Mouse (Mus musculus) hindbrain, postnatal 0 days (tissue): ENCODE results near the gene Tmem52b. TPM values are rescaled to one million over a fixed set of nuclear protein-coding genes. Genes with fewer than 3 reads are reported as not detected.
A peak's percentile ranks its signal among the peaks of the same experiment; 100 is the strongest.

Experiments used
- ATAC-seq: fragments of 200-750 bp; cut with Nextera tagmentation; 2 replicates; pipeline ENCODE4 v1.8.0; 2017; ENCODE audit warnings: mild to moderate bottlenecking, moderate TSS enrichment, moderate library complexity
- DNase-seq: peaks from one replicate; pipeline ENCODE4 v3.0.0-alpha.2; 2015; ENCODE audit warnings: low spot score
- H3K27ac ChIP-seq: fragments of 300-500 bp; sonication (generic); 2 replicates; pipeline ENCODE4 v1.5.1; 2014; ENCODE audit warnings: mild to moderate bottlenecking
- H3K27me3 ChIP-seq: fragments of 300-500 bp; sonication (generic); 2 replicates; pipeline ENCODE4 v1.6.1; 2014; ENCODE audit warnings: low read length, mixed read lengths; ENCODE audit not compliant: insufficient read depth
- H3K36me3 ChIP-seq: fragments of 300-500 bp; sonication (generic); 2 replicates; pipeline ENCODE4 v1.6.1; 2014; ENCODE audit warnings: low read length, mixed read lengths; ENCODE audit not compliant: insufficient read depth
- H3K4me1 ChIP-seq: fragments of 300-500 bp; sonication (generic); 2 replicates; pipeline ENCODE4 v1.6.1; 2014; ENCODE audit warnings: antibody characterized with exemption, low read length, mixed read lengths; ENCODE audit not compliant: insufficient read depth
- H3K4me2 ChIP-seq: fragments of 300-500 bp; sonication (generic); 2 replicates; pipeline ENCODE4 v1.6.1; 2014; ENCODE audit warnings: low read depth, mild to moderate bottlenecking, low read length, moderate library complexity, mixed read lengths
- H3K4me3 ChIP-seq: fragments of 300-500 bp; sonication (generic); 2 replicates; pipeline ENCODE4 v1.5.1; 2014; ENCODE audit warnings: low read length
- H3K9ac ChIP-seq: fragments of 300-500 bp; sonication (generic); replicated peaks from 2 replicates; pipeline ENCODE4 v1.6.1; 2014; ENCODE audit warnings: mild to moderate bottlenecking, low read length, moderate library complexity, mixed read lengths
- H3K9me3 ChIP-seq: fragments of 300-500 bp; sonication (generic); 2 replicates; pipeline ENCODE4 v1.6.1; 2016; ENCODE audit warnings: low read length, mixed read lengths
- CTCF ChIP-seq: IDR thresholded peaks from 2 replicates; pipeline ENCODE4 v1.5.1; 2016; ENCODE audit warnings: antibody characterized with exemption, control low read depth, low read depth
- WGBS: fragments of 180-500 bp; shearing (Covaris S2); extraction: QIAGEN DNeasy Blood & Tissue Kit; methylation state at CpG from one replicate; pipeline ENCODE4 v1.1.7; 2014; 5-methylcytosine and 5-hydroxymethylcytosine counted together
- polyA plus RNA-seq: library from polyadenylated mRNA; unstranded; fragments of >200 nt; fragmentation: Nextera tagmentation; extraction: Ambion mirVana; gene quantifications from 2 replicates; pipeline ENCODE4 v1.2.1, GENCODE M21; 2015
- total RNA-seq: library from RNA; depleted of rRNA; stranded (reverse); fragments of >200 nt; gene quantifications from 2 replicates; pipeline ENCODE4 v1.2.3, GENCODE M21; 2014; rRNA removed

Tmem52b gene
- total and polyA plus RNA-seq, 2 experiments from 2014 or later, result 0.05 TPM; not detected in 1

GRCm38 (mm10) chr6:129558946-129559640 lies 46.7 kb downstream of the Tmem52b start:
- no peaks in the 10 kb centered on the region for H3K36me3 ChIP-seq
- H3K4me1 ChIP-seq, result no peaks in the 10 kb centered on the region
- H3K27ac ChIP-seq, result no peak overlapping the region
- no peaks in the 10 kb centered on the region for H3K9me3 ChIP-seq
- ATAC-seq (peak; percentile 90), DNase-seq (peak; percentile 87)
- no peak overlapping the region for H3K4me2 ChIP-seq
- H3K9ac ChIP-seq, result no peak overlapping the region
- no peak overlapping the region for H3K4me3 ChIP-seq
- no peaks in the 10 kb centered on the region for H3K27me3 ChIP-seq
- TF ChIP-seq CTCF, result peak; percentile 97
- 18% methylated on average over 12 of the region's 12 CpGs for WGBS

GRCm38 (mm10) chr6:129559641-129560027 lies 47.3 kb downstream of the Tmem52b start:
- no peak overlapping the region for H3K4me2 ChIP-seq
- WGBS, result 59% methylated on average over 4 of the region's 4 CpGs
- DNase-seq (no peak), ATAC-seq (peak; percentile 36; the same call in 1 of the 2 replicates)
- no peaks in the 10 kb centered on the region for H3K36me3 ChIP-seq
- no peak overlapping the region for H3K27ac ChIP-seq
- no peak for TF ChIP-seq CTCF
- H3K4me1 ChIP-seq, result no peaks in the 10 kb centered on the region
- no peak overlapping the region for H3K4me3 ChIP-seq
- no peaks in the 10 kb centered on the region for H3K9me3 ChIP-seq
- H3K27me3 ChIP-seq, result no peaks in the 10 kb centered on the region
- H3K9ac ChIP-seq, result no peak overlapping the region

GRCm38 (mm10) chr6:129565257-129565656 lies 52.9 kb downstream of the Tmem52b start:
- H3K4me1 ChIP-seq, result no peaks in the 10 kb centered on the region
- no peak overlapping the region for H3K4me2 ChIP-seq
- no peak for TF ChIP-seq CTCF
- ATAC-seq, result no peak
- 79% methylated on average over 2 of the region's 2 CpGs for WGBS
- no peak for DNase-seq
- H3K36me3 ChIP-seq, result no peaks in the 10 kb centered on the region
- H3K27ac ChIP-seq, result no peak overlapping the region
- H3K4me3 ChIP-seq, result no peak overlapping the region
- no peaks in the 10 kb centered on the region for H3K27me3 ChIP-seq
- H3K9me3 ChIP-seq, result no peaks in the 10 kb centered on the region
- no peak overlapping the region for H3K9ac ChIP-seq

Other genes starting within 250 kb of the Tmem52b start
- not detected in 2 replicates for gene Cd69, start 237.1 kb upstream of the Tmem52b start, total RNA-seq
- not detected in 2 replicates for gene Cd69, start 237.1 kb upstream of the Tmem52b start, polyA plus RNA-seq
- gene 4922502D21Rik, start 180.8 kb upstream of the Tmem52b start, total RNA-seq, result not detected in 2 replicates
- gene 4922502D21Rik, start 180.8 kb upstream of the Tmem52b start, polyA plus RNA-seq, result not detected in 2 replicates
- gene Clec12a, start 169.9 kb upstream of the Tmem52b start, total RNA-seq, result not detected in 2 replicates
- gene Clec12a, start 169.9 kb upstream of the Tmem52b start, polyA plus RNA-seq, result 0.33 and 0.52 TPM in 2 replicates
- 0.29 and 0.42 TPM in 2 replicates for gene Clec12b, start 126.7 kb upstream of the Tmem52b start, total RNA-seq
- gene Clec12b, start 126.7 kb upstream of the Tmem52b start, polyA plus RNA-seq, result 0.49 TPM in 2 replicates
- gene Clec1b, start 115.3 kb upstream of the Tmem52b start, total RNA-seq, result under 0.01 TPM in 1 of 2 replicates, not detected in the other
- 0.38 and 0.47 TPM in 2 replicates for gene Clec1b, start 115.3 kb upstream of the Tmem52b start, polyA plus RNA-seq
- not detected in 2 replicates for gene Clec9a, start 103.7 kb upstream of the Tmem52b start, total RNA-seq
- 0.04 and 0.14 TPM in 2 replicates for gene Clec9a, start 103.7 kb upstream of the Tmem52b start, polyA plus RNA-seq
- 0.86 and 5.2 TPM in 2 replicates for gene Clec1a, start 60.6 kb upstream of the Tmem52b start, total RNA-seq
- 2.4 and 3.4 TPM in 2 replicates for gene Clec1a, start 60.6 kb upstream of the Tmem52b start, polyA plus RNA-seq
- gene Olr1, start 5.4 kb upstream of the Tmem52b start, total RNA-seq, result not detected in 2 replicates
- gene Olr1, start 5.4 kb upstream of the Tmem52b start, polyA plus RNA-seq, result 0.09 TPM in 1 of 2 replicates, not detected in the other
- gene Gabarapl1, start 20.6 kb downstream of the Tmem52b start, total RNA-seq, result 272 and 286 TPM in 2 replicates
- 272 and 274 TPM in 2 replicates for gene Gabarapl1, start 20.6 kb downstream of the Tmem52b start, polyA plus RNA-seq
- not detected in 2 replicates for gene Klre1, start 65.3 kb downstream of the Tmem52b start, total RNA-seq
- 0.21 TPM in 1 of 2 replicates, not detected in the other for gene Klre1, start 65.3 kb downstream of the Tmem52b start, polyA plus RNA-seq
- gene Klrd1, start 79.2 kb downstream of the Tmem52b start, total RNA-seq, result not detected in 2 replicates
- not detected in 2 replicates for gene Klrd1, start 79.2 kb downstream of the Tmem52b start, polyA plus RNA-seq
- gene Klrk1, start 111.3 kb downstream of the Tmem52b start, total RNA-seq, result not detected in 2 replicates
- 0.05 and 0.13 TPM in 2 replicates for gene Klrk1, start 111.3 kb downstream of the Tmem52b start, polyA plus RNA-seq
- not detected in 2 replicates for gene Klrc3, start 130.8 kb downstream of the Tmem52b start, total RNA-seq
- gene Klrc3, start 130.8 kb downstream of the Tmem52b start, polyA plus RNA-seq, result not detected in 2 replicates
- gene Klrc2, start 148.1 kb downstream of the Tmem52b start, total RNA-seq, result not detected in 2 replicates
- not detected in 2 replicates for gene Klrc2, start 148.1 kb downstream of the Tmem52b start, polyA plus RNA-seq
- gene Klrc1, start 166.4 kb downstream of the Tmem52b start, total RNA-seq, result not detected in 2 replicates
- not detected in 2 replicates for gene Klrc1, start 166.4 kb downstream of the Tmem52b start, polyA plus RNA-seq
- gene Klri1, start 204.6 kb downstream of the Tmem52b start, total RNA-seq, result 1.1 TPM in 1 of 2 replicates, not detected in the other
- 0.35 and 0.44 TPM in 2 replicates for gene Klri1, start 204.6 kb downstream of the Tmem52b start, polyA plus RNA-seq
- gene Klri2, start 227.9 kb downstream of the Tmem52b start, total RNA-seq, result not detected in 2 replicates
- gene Klri2, start 227.9 kb downstream of the Tmem52b start, polyA plus RNA-seq, result not detected in 2 replicates